Mouse (Mus musculus) G1E (cell line): ENCODE results near the gene Rab40b.

Experiments used
- CTCF ChIP-seq: IDR thresholded peaks from 2 replicates; pipeline ENCODE4 v1.5.1; 2012; ENCODE audit warnings: low read depth, low read length, inconsistent platforms, mixed read lengths
- GATA1 ChIP-seq: IDR thresholded peaks from 2 replicates; pipeline ENCODE4 v1.6.1; 2012; ENCODE audit warnings: borderline replicate concordance, low read length, inconsistent platforms, mixed read lengths

DNA sequence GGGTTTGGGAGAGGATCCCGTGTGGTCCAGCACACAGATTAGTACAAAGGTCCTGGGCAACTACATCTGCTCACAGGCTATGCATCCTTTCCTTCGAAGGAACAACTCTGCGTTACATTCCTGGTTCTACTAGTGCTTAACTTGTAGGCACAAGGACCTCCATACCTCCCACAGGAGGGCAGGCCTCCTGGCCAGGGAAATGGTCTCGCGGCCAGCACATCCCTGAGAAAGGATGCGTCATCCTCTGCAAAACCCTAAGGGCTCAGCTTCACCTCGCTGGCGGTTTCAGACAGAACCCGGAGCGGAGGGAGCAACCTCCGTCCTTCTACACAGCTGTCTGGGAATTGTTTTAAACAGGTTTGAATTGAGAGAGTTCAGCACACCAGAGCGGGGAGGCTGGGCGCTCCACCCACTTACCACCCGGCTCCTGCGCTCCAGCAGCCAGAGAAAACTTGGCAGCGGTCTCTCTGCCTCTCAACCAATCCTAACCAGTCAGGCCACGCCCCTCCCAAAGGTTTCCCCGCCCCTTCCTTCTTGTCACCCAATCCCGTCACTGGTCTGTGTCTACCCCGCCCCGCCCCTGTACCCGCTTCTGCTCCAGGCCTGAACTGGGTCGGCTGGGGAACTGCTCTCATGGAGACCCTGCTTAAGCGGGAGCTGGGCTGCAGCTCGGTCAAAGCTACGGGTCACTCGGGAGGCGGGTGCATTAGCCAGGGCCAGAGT is 32.9 kb upstream of the Rab40b start, which contains the start of gene Fn3krp:
- TF ChIP-seq CTCF (no peak), GATA1 (no peak)
